Comparison of ENCODE assay signal across 11 mouse cellular contexts in genomic region chr6:85906911-85907351, GRCm38 (mm10). TPM values are rescaled to one million over a fixed set of nuclear protein-coding genes. Genes with fewer than 3 reads are reported as not detected.
DNase-seq lines count a peak whose midpoint lies in the region.
"Had no signal": no experiment of that assay in that cellular context is flagged by ENCODE, and none has a peak within 500 bp of the region (broad histone marks: within the 10 kb centered on the region; RNA-seq: fewer than 3 reads in every experiment).

No protein-coding gene starts in this region.

- DNase-seq in adrenal gland, postnatal 10 days = peak; percentile 75
- DNase-seq in fat pad, adult 2 months (ENCODE audit: extremely low read depth, low read depth, low spot score) = peak; percentile 76
- peak; percentile 81 for DNase-seq in gonadal fat pad, adult 2 months (ENCODE audit: low read depth)
- peak; percentile 35 for DNase-seq in kidney, adult 11 months
- peak; percentile 46 for DNase-seq in layer of hippocampus, adult 9-10 months (ENCODE audit: low spot score)
- DNase-seq in left cerebral cortex, postnatal 36 days (ENCODE audit: low spot score in 2 of 2) = peak; percentile 15 to 35
- peak; percentile 62 for DNase-seq in ovary, adult 18-20 months (ENCODE audit: low spot score)

- intact Hi-C loops in left cerebral cortex, postnatal 36 days (cut with DNase I) = loop anchor here (10.0 kb wide), 1 partner anchor 432 kb away; no protein-coding TSS in a partner anchor

RNA-seq across cellular contexts. Expression of gene Nat8f4, which starts 2.2 kb away (rescaled TPM):
- 1 to 10 TPM; 6.1 to 9.9 TPM for total RNA-seq in adrenal gland, postnatal 10 days (2021)
- 2.9 and 3.1 TPM in 2 replicates for polyA plus RNA-seq in gonadal fat pad, adult 2 months (2012; rRNA removed)
- 1 to 10 TPM; 6.5 to 8.3 TPM for total RNA-seq in left cerebral cortex, postnatal 36 days (2021)
- polyA plus RNA-seq: erythroblast, embryonic 14.5 days had no signal

RNA-seq across cellular contexts. Expression of gene Tprkb, which starts 4.7 kb away (rescaled TPM):
- total RNA-seq in adrenal gland, postnatal 10 days (2021) = 10 to 100 TPM; 36.5 to 48.1 TPM
- polyA plus RNA-seq in gonadal fat pad, adult 2 months (2012; rRNA removed) = 16.1 and 16.8 TPM in 2 replicates
- 10 to 100 TPM; 52.3 to 53.2 TPM for total RNA-seq in left cerebral cortex, postnatal 36 days (2021)

RNA-seq across cellular contexts. Expression of gene Nat8f1, which starts 8.6 kb away (rescaled TPM):
- total RNA-seq in adrenal gland, postnatal 10 days (2021) = 10 to 100 TPM; 21.7 to 24.6 TPM
- polyA plus RNA-seq in gonadal fat pad, adult 2 months (2012; rRNA removed) = 17.8 and 29.3 TPM in 2 replicates
- total RNA-seq in left cerebral cortex, postnatal 36 days (2021) = 10 to 100 TPM; 25.0 to 28.3 TPM
- polyA plus RNA-seq: erythroblast, embryonic 14.5 days had no signal

RNA-seq across cellular contexts. Expression of gene Nat8f2, which starts 38.0 kb away (rescaled TPM):
- total RNA-seq in adrenal gland, postnatal 10 days (2021) = under 1 TPM; 0.63 to 0.88 TPM
- 0.03 and 0.27 TPM in 2 replicates for polyA plus RNA-seq in gonadal fat pad, adult 2 months (2012; rRNA removed)
- 1 to 10 TPM; 1.4 to 2.4 TPM for total RNA-seq in left cerebral cortex, postnatal 36 days (2021)
- total RNA-seq: hematopoietic stem cell, adult 5-6 weeks; monocyte, adult 5-6 weeks had no signal
- polyA plus RNA-seq: CD4-positive, CD25-positive, alpha-beta regulatory T cell, adult 4 months; erythroblast, embryonic 14.5 days had no signal

RNA-seq across cellular contexts. Expression of gene Dusp11, which starts 54.5 kb away (rescaled TPM):
- total RNA-seq in adrenal gland, postnatal 10 days (2021) = 10 to 100 TPM; 83.7 to 91.8 TPM
- 31.5 and 39.0 TPM in 2 replicates for polyA plus RNA-seq in gonadal fat pad, adult 2 months (2012; rRNA removed)
- total RNA-seq in left cerebral cortex, postnatal 36 days (2021) = 10 to 100 TPM; 47.4 to 96.1 TPM

Comparison
In these comparisons a context has a peak if more than half of its experiments do, and no peak if none do; other contexts are left out.
1. Peak in every context shown above with its lines: DNase-seq.
2. DNase-seq: peak in every context shown above with its lines; median percentile 81 in gonadal fat pad, adult 2 months; 76 in fat pad, adult 2 months; 75 in adrenal gland, postnatal 10 days; 62 in ovary, adult 18-20 months; 46 in layer of hippocampus, adult 9-10 months; 35 in kidney, adult 11 months; 25 in left cerebral cortex, postnatal 36 days.